Mouse (Mus musculus) heart, postnatal 0 days (tissue): ENCODE data around the gene Mvb12b.

Experiments used
- CTCF ChIP-seq: IDR thresholded peaks from 2 replicates; pipeline ENCODE4 v1.5.1; 2016; ENCODE audit warnings: antibody characterized with exemption, control low read depth, low read depth
- EP300 ChIP-seq: IDR thresholded peaks from 2 replicates; pipeline ENCODE4 v1.6.1; 2016; ENCODE audit warnings: antibody characterized with exemption, low read depth

DNA sequence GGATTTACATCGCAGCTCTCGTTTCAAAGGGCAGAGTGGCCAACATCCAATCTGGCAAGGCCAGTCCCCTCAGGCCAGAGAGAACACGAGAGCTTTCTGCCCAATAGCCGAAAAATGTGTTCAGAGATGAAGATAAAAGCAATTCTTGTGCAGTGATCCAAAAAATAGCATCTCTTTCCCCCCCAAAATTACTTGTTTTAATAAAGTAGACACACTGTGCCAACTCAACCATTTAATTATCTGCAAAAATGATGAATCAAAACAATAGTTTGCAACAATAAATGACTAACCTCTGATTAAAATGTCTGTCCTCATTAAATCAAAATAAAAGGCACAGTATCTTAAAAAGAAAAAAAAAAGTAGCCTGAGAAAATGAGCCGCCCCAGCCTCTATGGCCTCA lies 97.4 kb downstream of the Mvb12b start:
- TF ChIP-seq CTCF (no peak), EP300 (no peak)
